Mouse (Mus musculus) spleen, postnatal 36 days (tissue): Measurements from ENCODE around the gene Rnf207.
A peak's percentile ranks its signal among the peaks of the same experiment; 100 is the strongest.

ENCODE experiments used
- DNase-seq, 2 experiments: peaks; one replicate each; pipeline ENCODE4 v3.0.0; 2022; ENCODE audit warnings: low spot score in 2 of 2, mixed read lengths in 1 of 2

Gene Rnf207

DNA sequence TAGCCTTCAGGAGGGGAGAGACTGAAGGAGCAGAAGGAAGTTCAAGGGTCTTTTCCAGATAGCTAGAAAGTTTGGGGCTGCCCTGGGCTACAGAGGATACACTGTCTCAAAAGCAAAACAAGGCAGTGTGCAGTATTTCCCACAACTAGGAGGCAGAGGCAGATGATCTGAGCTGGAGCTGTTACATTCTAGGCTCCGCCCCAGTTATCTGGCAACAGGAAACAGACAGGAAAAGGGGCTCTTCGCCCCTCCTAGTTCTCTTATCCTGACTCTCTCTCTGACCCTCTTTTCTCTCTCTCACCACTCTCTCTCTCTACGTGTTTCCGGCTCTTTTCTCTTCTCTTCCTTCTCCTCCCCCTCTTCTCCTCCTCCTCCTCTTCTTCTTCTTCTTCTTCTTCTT is 22.9 kb downstream of the Rnf207 start:
- no peak for DNase-seq

DNA sequence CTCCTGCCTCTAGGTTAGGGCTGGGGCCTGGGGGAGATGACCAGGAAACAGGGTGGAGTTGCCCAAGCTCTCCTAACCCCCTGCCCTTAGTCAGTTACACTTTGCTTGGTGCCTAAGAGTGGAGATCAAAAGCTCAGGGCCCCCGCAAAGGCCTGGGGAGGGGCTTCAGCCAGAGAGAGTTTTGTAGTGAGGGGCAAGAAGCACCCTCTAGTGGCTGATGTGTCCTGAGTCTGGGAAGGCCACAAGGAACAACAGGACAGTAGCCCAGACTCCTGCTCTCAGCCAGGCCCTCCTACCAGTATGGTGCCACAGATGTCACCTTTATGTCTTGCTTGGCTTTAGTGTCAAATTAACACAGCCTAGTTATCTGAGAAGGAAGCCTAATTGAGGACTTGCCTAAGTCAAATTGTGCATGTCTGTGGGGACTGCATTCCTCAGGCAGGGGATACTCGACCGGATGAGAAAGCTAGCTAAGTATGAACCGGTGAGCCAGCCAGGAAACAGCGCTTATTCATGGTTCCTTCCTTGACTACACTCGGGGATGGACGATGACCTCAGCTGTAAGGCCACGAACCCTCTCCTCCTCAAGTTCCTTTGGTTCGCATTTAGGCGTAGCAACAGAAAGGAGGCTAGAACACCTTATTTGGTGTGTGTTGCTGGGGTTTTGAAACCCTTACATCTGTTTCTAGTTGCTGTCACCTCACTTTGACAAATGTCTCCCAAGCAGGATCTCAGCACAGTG is 24.4 kb downstream of the Rnf207 start:
- no peak for DNase-seq

DNA sequence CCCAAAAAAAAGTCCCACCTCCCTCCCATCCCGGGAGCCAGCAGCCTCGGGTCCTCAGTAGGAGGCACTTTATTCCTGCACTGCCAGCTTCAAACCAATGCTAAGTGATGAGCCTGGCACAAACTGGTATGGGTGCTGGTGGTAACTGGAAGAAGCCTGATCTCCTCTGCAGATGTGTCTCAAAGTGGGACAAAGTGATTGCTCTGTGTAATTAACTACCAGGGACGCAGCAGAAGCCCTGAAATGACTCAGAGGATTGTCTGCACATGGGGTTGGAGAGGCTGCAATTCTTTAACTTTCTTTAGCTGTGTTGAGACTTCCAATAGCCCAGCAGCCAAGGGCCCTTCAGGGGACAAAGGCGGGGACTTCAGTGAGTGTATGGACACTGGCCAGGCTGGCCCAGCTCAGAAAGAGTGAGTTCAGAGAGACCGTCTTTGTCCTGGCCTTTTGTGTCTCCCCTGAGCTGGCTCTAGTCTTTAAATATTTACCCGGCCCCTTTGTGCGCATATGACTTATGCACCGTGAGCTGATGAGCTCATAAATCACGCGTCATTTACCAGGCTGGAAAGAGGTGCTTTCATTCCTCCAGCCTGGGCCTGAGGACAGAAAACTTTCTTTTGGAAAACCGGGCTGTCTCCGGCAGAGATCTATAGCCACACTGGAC is 26.6 kb downstream of the Rnf207 start:
- no peak for DNase-seq

DNA sequence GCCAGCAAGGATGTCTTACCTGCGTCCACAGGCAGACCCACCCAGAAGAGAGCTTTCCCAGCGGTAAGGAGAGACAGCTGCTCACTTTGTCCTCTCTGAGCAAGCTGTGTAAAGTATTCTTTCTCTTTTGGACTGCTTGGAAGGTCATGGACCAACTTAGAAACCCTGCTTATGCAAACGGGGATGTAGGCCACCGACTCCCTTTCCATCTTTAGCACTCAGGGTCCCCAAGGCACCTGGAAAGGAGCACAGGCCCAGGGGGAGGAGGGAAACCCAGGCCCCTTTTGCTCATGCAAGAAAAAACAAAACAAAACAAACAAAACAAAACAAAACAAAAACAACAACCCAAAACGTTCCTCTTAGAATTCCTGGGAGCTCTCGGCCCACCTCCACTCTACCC is 27.2 kb downstream of the Rnf207 start, which contains the start of gene Hes3:
Hes3 (minus strand) TSS at position 101 of the 400 bp plus-strand sequence.
- DNase-seq: no peak

DNA sequence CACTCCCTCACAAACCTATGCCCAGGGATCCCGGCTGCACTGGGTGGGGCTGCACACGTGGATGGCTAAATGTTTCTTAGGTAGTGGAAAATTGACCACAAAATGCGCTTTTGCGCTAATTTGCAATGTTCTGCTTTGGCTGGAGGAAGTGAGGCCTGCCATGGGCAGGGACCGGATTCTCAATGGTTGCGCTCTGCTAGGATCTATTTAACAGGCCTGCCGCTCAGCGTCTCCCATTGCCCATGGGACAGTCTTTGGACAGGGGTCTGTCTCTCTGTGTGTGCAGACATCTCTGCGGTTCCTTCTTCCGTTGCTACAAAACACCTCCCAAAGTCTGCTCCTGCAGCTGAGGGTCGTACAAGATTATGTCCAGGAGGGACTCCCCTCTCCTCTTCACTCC is 27.8 kb downstream of the Rnf207 start:
- no peak for DNase-seq

DNA sequence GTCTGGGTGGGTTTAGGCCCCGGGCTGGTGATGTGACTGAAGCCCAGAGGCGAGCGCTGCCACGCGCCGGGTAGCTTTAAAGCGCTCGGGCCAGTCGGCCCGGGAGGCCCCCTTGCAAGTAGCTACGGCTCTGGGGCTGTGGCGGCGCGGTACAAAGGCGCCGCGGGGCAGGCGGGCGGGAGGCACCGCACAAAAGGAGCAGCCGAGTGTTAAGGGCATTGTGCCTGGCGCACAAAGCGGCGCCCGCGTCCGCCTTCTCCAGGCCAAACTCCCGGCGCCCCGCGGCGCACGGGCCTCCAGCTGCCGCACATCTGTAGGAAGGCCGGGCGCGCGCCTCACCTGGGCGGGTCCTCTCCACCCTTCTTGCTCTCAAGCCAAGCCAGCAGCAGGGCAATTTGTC is 28.4 kb downstream of the Rnf207 start:
- DNase-seq: no peak

DNA sequence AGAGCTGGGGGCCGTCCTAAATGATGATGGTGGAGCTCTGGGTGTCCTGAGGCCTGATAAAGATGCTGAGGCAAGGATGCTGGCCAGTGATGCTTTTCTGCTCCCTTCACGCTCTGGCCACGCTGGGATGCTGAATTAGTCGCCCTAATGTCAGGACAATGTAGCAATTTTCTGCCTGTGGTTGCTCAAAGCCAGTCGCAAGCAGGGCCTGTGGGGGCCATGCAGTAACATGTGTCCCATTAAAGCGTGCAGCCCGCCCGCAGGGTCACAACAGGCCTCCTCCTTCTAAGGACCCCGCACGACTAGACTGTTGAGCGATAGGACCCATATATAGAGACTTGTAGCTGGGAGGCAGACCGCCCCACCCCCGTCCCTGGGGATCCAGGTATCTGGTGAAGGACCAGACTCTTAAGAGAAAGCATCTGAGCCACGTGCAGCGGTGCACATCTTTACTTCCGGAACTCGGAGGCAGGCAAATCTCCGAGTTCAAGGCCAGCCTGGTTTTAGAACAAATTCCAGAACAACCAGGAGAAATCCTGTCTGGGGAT is 30.3 kb downstream of the Rnf207 start:
- no peak for DNase-seq

DNA sequence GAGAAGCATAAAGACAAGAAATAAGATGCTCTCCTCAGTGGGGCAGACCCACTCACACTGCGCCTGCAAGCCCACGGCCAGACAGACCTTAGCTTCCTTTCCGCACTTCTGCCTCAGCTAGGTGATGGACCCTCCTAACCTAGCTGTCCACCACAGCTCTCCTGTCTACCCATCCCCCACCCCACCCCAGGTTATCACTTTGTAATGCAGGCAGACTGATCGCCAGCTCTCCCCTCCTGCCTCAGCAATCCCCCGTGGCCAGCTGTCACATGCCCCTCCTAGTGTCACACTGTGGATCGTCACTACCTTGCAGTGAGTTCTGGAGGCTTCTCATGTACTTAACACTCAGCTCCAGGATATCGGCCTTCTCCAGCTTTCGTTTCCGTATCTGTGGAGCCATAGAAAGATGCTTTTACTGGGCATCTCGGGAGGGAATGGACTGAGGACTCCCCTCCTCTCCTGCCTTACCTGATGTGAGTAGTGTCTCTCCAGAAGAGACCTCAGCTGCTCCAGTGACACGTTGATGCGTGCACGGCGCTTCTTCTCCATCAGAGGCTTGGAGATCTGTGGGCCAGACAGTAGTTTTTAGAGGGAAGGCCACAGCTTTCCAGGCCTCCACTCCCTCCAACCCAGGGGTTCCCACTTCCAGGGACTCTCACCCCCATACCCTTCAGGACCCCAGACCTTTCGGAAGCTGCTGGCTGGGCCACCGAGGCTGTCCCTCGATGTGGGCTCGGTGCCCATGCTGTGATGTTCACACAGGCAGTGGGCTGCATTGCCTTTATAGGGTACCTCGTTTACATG is 31.3 kb downstream of the Rnf207 start:
- DNase-seq: no peak

DNA sequence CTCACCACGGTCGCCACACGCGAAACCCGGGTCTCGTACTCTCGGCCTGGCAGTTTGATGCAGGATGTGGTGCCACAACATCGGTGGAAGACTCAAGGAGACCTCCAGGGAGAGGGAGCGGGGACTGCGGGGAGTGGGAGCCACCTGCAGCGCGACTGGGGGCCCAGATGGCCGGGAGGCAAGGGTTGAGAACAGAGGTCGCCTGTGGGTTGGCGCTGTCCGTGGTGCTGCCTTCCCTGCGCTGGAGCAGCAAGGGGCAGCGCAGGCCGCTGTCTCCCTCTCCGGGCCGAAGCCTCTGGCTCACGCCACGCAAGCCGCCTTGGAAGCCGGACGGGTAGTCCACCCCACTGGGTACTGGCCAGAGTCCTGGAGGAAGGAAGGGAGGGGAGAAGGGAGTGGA is 31.9 kb downstream of the Rnf207 start:
- peak; percentile 23 to 39 for DNase-seq

DNA sequence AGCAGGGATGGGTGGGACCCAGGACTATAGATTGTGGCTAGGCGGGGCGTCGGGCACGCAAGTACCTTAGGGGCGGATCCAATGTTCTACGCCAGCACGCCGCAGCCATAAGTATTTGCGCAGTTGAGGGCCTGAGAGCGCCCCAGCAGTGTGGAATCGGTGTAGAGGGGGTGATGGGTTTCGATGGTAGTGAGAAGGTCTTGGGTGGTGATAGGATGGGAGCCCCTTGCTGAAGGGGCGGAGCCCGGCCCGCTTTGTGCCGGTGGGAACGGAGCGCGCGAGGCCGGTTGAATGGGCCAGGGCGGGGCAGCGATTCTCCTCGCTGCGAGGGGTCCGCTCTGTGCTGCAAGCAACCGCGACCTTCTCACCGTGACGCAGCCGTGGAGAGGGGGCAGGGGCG is 32.6 kb downstream of the Rnf207 start:
- no peak for DNase-seq

DNA sequence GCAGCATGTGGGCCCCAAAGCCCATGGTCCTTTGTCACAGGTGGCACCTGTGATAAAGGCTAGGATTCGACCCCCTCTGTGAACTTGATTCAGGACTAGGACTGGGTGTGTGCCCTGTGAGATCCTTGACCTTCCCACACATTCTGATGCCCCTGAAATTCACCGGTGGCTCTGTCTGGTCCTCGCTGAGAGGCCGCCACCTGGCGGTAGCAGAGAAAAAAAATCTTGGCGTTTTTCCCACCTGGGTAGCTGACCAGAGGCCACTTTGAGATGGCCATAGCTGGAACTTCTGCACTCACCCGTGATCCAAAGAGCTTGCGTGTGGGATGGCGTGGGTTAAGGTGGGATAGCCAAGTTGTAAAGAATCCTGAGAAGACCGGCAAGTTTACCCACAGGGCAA is 33.3 kb downstream of the Rnf207 start:
- DNase-seq: no peak

DNA sequence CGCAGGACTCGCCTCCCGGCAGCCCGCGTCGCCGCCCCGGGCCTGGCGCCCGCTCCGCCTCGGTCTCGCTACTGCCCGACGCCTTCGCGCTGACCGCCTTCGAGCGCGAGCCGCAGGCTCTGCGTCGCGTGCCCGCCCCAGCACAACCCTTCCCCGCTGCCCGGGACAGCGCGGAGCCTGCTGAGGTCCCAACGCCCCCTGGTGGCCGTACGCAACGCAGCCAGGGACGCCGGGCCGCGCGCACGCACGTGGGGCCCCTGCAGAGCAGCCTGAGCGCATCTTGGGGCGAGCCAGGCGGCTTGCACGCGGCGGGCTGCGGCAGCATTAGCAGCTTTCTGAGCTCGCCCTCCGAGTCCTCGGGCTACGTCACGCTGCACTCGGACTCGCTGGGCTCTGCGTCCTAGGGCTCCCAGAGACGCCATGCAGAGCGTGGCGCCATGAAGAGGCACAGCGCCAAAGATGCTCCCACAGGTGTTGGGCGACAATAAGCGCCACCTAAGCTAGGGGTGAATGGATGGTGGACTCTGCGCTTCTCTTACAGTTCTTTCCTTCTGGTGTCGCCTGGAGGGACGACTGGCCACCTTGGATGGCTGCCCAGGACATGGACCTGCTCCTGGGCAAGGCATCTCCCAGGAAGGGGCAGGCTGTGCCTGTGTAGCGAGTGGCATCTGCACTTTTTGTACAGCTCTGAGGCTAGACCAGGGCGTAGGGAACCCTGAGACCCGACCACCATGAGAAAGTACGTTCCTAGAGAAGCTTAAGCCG is 35.4 kb downstream of the Rnf207 start:
- peak; percentile 68 to 69 for DNase-seq

DNA sequence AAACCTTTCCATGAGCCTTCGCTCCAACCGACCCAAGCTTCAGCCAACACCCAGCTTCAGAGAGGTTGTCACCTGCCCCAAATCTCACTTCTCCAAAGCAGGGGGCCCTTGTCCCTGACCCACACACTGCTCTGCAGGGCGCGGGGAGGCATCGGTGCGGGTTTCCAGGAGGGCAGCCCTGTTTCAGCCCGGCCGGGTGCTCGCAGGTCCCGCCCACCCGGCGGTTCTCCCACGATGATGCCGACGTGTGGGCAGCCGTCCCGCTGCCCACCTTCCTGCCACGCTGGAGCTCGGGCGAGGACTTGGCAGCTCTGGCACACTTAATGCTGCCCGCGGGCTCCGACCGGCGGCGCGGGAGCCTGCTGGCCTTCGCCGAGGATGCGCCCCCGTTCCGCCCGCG is 36.1 kb downstream of the Rnf207 start:
- no peak for DNase-seq

DNA sequence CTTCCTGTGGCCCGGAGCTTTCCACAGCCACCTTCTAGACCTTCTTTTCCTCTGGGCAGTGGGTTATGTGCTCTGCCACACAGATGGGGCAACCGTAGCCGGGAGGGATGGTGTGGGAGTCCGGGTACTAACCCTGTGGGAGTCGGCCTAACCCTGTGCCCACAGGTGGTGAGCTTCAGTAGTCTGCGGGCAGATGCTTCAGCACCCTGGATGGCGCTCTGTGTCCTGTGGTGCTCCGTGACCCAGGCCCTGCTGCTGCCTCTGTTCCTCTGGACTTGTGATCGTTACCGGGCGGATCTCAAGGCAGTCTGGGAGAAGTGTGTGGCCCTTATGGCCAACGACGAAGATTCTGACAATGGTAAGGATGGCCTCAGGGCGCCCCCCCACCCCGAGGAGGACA is 37.2 kb downstream of the Rnf207 start:
- no peak for DNase-seq

DNA sequence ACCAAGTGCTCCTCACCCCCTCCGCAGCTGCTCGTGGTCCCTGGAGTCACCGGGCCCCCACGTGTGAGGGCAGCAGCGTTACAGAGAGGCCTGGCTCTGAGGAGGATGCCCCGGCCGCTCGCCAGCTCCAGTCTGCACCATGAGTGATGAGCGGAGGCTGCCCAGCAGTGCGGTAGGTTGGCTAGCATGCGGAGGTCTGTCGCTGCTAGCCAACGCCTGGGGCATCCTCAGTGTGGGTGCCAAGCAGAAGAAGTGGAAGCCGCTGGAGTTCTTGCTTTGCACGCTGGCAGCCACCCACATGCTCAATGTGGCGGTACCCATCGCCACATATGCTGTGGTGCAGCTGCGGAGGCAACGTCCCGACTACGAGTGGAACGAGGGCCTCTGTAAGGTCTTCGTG is 39.8 kb downstream of the Rnf207 start:
- DNase-seq: no peak

DNA sequence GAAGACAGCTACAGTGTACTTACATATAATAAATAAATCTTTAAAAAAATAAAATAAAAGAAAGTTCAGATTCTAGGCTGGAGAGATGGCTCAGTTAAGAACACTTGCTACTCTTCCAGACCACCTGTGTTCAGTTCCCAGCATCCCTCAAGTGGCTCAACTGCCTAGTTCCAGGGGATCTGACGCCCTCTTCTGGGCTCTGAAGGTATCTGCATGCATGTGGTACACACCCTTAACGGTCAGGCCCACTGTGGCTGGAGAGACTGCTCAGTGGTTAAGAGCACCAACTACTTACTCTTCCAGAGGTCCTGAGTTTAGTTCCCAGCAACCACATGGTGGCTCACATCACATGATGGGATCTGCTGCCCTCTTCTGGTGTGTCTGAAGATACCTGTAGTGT is 40.9 kb downstream of the Rnf207 start:
- no peak for DNase-seq

DNA sequence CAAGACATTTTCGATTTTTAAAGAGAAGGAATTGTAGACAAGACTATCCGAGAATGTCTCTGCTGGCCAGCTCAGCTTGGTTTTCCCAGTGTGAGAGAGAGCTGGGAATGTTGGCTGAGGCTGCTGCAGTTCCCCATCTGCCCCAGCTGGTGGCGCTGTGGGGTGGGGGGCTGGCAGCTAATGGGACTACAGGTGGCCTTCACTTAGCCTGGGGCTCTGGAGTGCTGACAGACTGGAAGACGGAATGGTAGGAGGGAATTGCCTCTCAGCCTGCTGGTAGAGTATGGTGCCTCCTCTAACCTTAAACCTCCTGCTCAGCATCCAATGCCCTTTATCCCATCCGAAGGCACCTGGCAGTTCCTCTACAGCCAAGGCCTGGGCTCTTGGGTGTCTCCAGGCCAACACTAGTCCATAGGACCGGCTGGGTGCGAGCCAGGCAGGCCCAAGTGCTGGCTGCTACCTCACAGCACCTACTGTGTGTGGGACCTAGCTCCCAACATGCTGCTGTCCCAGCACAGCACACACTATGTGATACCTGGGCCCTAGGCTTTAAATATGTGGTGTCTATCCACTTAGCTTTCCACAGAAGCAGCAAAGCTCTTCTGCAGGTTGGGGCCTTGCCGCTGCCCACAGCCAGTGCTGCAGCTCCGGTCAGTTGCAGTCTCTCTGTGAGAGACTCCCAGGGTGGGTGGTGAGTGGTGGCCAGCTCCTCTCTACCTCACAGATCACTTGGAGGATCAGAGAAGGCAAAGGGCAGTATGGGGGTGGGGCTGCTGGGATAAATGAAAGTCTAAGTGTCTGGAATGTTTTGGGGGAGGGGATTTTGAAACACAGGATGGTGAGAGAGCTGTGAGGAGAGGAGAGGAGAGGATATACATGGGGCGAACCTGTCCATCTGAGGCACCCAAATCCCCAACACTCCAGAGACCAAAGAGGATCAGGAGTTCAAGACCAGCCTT is 42.1 kb downstream of the Rnf207 start:
- no peak for DNase-seq

DNA sequence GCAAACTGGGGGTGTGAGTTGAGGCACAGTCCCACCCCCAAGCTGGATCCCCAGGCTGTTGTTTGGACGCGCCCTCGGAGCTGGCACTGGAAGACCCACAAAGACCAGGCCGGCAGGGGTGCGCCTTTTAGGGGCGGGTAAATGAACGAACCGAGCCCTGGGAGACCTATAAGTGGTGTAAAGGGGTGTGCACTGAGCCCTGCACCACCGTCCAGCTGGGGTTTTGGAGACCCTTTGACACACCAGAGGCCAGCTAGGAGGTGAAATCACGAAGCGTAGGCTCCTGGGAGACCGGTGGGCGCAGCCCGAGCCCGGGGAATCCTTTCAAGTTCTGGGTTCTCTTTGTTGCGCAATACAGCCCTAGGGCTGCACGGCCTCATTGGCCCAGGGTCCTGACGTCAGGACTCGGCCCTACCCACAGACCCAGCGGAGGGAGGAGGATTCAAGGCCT is 44.1 kb downstream of the Rnf207 start:
- no peak for DNase-seq

DNA sequence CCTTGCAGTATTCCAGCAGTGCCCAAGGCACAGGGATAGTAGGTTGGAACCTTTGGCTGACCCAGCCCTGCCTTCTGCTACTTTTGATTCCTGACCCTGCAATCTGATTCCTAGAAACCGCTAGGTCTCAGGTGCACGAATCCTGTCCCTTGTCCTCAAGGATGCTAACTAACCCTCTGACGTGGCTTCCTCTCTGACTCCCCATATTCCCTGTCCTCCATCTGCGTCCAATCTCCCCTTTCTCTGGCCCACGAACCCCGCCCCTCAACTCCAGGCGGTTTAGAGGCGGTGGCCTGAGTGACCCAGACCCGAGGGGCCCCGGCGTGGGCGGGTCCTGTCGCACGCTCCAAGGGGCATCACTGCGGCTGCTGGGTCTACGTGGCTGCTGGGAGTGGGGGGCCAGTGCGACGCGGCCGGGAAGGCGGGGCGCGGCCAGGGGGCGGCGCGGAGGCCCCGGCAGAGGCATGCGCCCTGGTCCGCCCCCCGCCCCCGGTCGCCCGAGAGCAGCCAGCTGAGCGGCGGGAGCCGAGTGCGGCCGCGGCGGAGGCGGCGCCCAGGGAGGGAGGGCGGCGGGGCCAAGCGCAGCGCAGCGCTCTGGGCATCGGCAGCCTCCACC is 45.1 kb downstream of the Rnf207 start, which contains the start of gene Gpr153:
Gpr153 (plus strand) TSS at position 612 of the 616 bp plus-strand sequence.
- DNase-seq: no peak

DNA sequence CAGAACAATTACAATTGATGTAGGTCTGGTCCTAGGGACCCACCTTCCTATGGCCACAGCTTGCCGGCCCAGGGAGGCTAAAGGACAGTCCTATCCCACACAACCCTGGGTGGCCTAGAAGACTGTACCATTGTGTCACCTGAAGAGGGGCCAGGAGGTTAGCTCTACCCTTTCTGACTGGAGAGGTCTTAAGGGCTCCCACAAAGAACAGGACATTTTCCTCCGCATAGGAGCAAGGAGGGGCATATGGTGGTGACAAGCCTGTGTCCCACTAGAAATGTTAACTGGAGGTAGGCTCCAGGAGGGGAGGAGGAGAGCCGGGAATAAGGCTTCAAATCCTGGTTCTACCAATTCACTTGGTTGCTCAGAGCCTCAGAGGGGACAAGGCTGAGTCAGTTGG is 45.6 kb downstream of the Rnf207 start:
- DNase-seq: no peak
